Mouse (Mus musculus) megakaryocyte, embryonic 14.5 days (primary cell): ENCODE data around the gene Armc2.

ENCODE experiments used
- FLI1 ChIP-seq: IDR thresholded peaks from 2 replicates; pipeline ENCODE4 v1.6.1; 2012; ENCODE audit warnings: low read length, inconsistent platforms, mixed read lengths
- GATA1 ChIP-seq: IDR thresholded peaks from 3 replicates; pipeline ENCODE4 v1.6.1; 2012; ENCODE audit warnings: mixed read lengths, low read length, inconsistent platforms, borderline replicate concordance

DNA sequence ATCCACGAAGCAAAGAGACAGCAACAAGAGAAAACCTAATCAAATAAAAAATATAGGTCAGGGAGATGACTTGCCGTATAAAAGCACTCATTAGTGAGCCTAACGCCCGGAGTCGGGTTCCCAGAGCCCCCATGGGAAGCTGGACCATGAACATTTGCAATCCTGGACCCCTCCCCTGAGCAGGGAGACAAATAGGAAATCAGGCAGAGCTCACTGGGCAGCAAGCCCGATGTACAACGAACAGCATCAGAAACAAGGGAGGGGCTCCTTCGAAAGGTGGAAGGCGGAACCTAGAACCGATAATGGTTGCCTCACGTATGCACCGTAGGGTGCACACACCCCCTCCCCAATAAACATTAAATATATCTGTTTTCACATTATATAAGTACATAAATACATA, 39.5 kb upstream of the Armc2 start:
- TF ChIP-seq GATA1 (no peak), FLI1 (no peak)
